Mouse (Mus musculus) liver, embryonic 14.5 days (tissue): ENCODE data around the gene Tut1.
"Not testable (repeated sequence)": the region's sequence is repeated elsewhere in the genome, so short reads cannot be mapped to it uniquely, and the experiment has no call there.

ENCODE experiments used
- CTCF ChIP-seq: IDR thresholded peaks from 2 replicates; pipeline ENCODE4 v1.5.1; 2016; ENCODE audit warnings: antibody characterized with exemption, low read depth, control low read depth
- EP300 ChIP-seq: IDR thresholded peaks from 2 replicates; pipeline ENCODE4 v1.6.1; 2016; ENCODE audit warnings: antibody characterized with exemption, low read depth

GRCm38 (mm10) chr19:8972491-8972890 is 18.8 kb downstream of the Tut1 start:
- not testable (repeated sequence) for TF ChIP-seq CTCF, EP300
